Mouse (Mus musculus) T-helper 17 cell (primary cell): ENCODE results near the gene Tes.

Experiments used
- in situ Hi-C, 2 experiments: fragments of 300-600 bp; cut with MboI, MseI; formaldehyde crosslinking; loops; 1 replicate in 1 of 2; 2 replicates in 1 of 2; pipeline ENCODE4 v1.15.1; 2025; ENCODE audit warnings: high pct_unique_total_duplicates in 2 of 2

The Tes gene

DNA sequence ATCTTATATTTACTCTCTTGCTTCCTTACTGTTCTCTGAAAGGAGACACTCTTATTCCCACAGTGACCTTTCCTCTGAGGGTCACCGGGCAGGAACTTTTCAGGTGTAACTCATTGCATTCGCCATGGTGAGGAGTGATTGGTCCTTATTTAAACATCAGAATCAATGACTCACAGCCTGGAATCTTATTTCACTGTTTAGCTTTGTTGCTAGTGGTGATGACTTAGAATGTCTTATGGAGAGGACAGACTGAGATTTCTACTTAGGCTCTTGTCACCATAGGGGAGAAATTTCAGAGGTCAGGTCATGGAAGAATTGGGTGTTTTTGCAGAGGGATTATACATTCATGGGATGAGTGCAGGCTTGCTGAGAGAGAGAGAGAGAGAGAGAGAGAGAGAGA lies 75.1 kb downstream of the Tes start:
- in situ Hi-C loops, result loop anchor here in 1 of 2 experiments (5.0 kb wide), 1 partner anchor 33 kb away; no protein-coding TSS in a partner anchor

DNA sequence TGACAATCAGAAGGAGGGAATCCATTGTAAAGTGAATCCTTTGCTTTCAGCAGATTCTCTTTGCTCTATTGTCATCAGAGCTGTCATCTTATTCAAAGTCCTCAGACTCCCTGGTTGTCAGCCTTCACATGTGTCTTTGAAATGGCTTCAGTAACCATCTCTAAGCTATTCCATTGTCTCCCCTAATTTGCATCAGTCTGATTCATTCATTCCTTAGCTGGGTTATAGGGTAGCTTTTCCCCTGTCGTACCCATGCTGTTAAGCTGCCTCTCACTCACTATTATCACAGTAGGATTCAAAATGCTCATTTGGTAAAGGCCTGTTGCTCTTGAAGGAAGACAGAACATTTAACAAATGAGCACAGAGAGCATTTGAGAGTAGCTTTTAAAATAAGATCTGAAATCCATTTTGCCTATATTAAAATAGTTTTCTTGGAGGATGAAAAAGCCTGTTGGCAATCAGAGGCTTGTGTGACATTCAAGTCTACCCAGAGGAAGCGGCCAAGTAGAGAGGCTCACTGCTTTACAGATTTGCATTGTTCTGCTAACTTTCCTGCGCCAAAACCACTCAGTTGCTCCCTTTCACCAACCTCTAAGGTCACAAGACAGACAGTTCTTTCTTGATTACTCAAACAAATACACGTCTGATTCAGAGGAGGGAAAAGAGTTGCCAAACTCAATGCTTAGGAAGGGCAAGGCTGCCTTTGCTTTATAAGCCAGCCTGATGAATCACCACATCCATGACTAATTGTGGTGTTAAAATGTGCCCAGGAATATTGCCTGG lies 77.8 kb downstream of the Tes start:
- in situ Hi-C loops, result loop anchor here in 1 of 2 experiments (5.0 kb wide), 1 partner anchor 35 kb away; no protein-coding TSS in a partner anchor

DNA sequence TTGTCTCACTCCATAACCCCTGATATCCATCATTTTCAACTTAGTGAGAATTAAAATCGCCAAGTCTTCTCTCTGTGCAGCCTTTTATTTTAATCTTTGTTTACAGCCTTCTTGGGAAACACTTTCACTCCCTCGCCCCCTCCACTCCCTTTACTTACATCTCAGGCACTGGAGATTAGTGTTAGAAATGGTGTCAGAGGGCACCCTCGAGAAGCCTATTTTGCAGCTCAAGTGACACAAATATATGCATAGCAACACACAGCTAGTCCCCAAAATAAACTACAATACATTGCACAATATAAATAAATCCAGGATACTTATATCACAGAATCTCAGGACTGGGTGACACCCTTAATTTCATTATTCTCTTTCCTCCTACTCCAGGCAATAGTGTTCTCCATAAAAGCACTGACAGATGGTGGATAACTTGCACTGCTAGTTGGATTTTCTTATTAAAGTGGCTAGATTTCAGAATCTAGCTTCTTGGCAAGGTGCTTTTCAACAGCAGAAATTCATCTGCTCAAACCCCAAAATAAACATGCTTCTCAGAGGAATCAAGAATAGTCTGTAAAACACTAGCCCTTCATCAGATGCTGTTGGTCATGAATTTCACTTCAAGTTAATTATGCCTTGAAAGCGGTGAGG lies 86.2 kb downstream of the Tes start:
- in situ Hi-C loops, result no loop called here

DNA sequence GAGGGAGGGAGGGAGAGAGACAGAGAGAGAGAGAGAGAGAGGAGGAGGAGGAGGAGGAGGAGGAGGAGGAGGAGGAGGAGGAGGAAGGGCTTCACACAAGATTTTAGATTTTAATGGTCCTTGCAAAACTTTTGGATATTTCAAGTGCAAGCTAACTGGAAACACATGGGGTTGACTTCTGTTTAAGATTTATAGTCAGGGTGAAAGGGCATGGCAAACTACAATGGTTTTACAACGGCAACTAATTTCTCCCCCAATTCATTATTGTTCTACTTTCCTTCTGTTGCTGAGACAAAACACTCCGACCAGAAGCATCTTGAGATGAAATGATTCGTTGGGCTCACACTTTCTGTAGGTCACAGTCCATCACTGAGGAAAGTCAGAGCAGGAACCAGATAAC lies 87.6 kb downstream of the Tes start:
- in situ Hi-C loops, result no loop called here
